Mouse (Mus musculus) hindbrain, embryonic 13.5 days (tissue): ENCODE measurements at regions not wholly inside any gene's neighbourhood (a gene's known extent, or its start where the extent isn't known, plus 50 kb on each side); places are given as distances from the start of the nearest gene placed in this dataset.

ENCODE experiments used
- ATAC-seq: fragments of 200-750 bp; cut with Nextera tagmentation; 2 replicates; pipeline ENCODE4 v1.8.0; 2017; ENCODE audit warnings: moderate TSS enrichment; ENCODE audit not compliant: low FRiP score
- H3K27ac ChIP-seq: fragments of 300-500 bp; sonication (generic); 2 replicates; pipeline ENCODE4 v1.5.1; 2015; ENCODE audit warnings: inconsistent platforms, mild to moderate bottlenecking, moderate library complexity
- H3K27me3 ChIP-seq: fragments of 300-500 bp; sonication (generic); 2 replicates; pipeline ENCODE4 v1.6.1; 2015; ENCODE audit warnings: mild to moderate bottlenecking, inconsistent platforms
- H3K36me3 ChIP-seq: fragments of 300-500 bp; sonication (generic); 2 replicates; pipeline ENCODE4 v1.6.1; 2015; ENCODE audit warnings: mild to moderate bottlenecking, inconsistent platforms
- H3K4me1 ChIP-seq: fragments of 300-500 bp; sonication (generic); replicated peaks from 2 replicates; pipeline ENCODE4 v1.6.1; 2015; ENCODE audit warnings: inconsistent platforms
- H3K4me2 ChIP-seq: fragments of 300-500 bp; sonication (generic); 2 replicates; pipeline ENCODE4 v1.6.1; 2015; ENCODE audit warnings: inconsistent platforms, mild to moderate bottlenecking, moderate library complexity
- H3K4me3 ChIP-seq: fragments of 300-500 bp; sonication (generic); 2 replicates; pipeline ENCODE4 v1.5.1; 2015; ENCODE audit warnings: mild to moderate bottlenecking, inconsistent platforms
- H3K9ac ChIP-seq: fragments of 300-500 bp; sonication (generic); 2 replicates; pipeline ENCODE4 v1.6.1; 2015; ENCODE audit warnings: mild to moderate bottlenecking, inconsistent platforms
- H3K9me3 ChIP-seq: fragments of 300-500 bp; sonication (generic); 2 replicates; pipeline ENCODE4 v1.6.1; 2016; ENCODE audit warnings: inconsistent platforms
- WGBS: fragments of 180-500 bp; shearing (Covaris S2); methylation state at CpG from one replicate; pipeline ENCODE4 v1.1.7; 2015; 5-methylcytosine and 5-hydroxymethylcytosine counted together

GRCm38 (mm10) chr2:30525295-30525694 is 51.3 kb upstream of the Ier5l start:
- Histone ChIP-seq H3K36me3 (no peaks in the 10 kb centered on the region), H3K4me3 (no peak overlapping the region), H3K4me1 (peaks cover 10% of the 10 kb centered on the region), H3K9ac (no peak overlapping the region), H3K27ac (no peak overlapping the region), H3K27me3 (no peaks in the 10 kb centered on the region), H3K4me2 (no peak overlapping the region), H3K9me3 (no peaks in the 10 kb centered on the region)
- ATAC-seq, result no peak
- WGBS, result 36% methylated on average over 9 of the region's 9 CpGs

- Histone ChIP-seq H3K36me3 (no peaks in the 10 kb centered on the region), H3K4me1 (peaks cover 10% of the 10 kb centered on the region), H3K27me3 (no peaks in the 10 kb centered on the region), H3K4me3 (no peak overlapping the region), H3K4me2 (no peak overlapping the region), H3K9me3 (no peaks in the 10 kb centered on the region), H3K27ac (no peak overlapping the region), H3K9ac (no peak overlapping the region)
- ATAC-seq, result no peak
- 81% methylated on average over 3 of the region's 3 CpGs for whole genome bisulfite sequencing
Observed at GRCm38 (mm10) chr2:30525831-30526230, 51.8 kb upstream of the Ier5l start.

DNA sequence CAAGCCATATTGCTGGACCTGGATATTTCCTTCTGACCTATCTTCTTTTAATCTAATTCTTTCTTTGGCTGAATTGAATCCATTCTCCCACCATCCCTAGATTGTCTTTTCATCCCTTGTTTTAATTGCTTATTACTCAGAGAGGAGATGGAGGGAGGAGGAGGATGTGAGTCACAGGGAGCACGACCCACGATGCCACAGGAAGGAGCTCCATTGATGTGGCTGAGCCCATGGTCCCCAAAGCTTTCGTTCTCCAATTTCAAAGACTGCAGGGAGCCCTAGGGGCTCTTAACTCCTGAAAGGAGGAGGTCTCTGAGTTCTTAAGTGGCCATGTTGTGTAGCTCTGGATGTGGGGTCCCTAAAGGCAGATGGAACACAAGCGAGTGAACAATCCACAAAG is 53.5 kb upstream of the Ier5l start:
- Histone ChIP-seq H3K36me3 (no peaks in the 10 kb centered on the region), H3K4me1 (peaks cover 10% of the 10 kb centered on the region), H3K4me2 (no peak overlapping the region), H3K4me3 (no peak overlapping the region), H3K9ac (no peak overlapping the region), H3K27me3 (no peaks in the 10 kb centered on the region), H3K9me3 (no peaks in the 10 kb centered on the region), H3K27ac (no peak overlapping the region)
- no peak for ATAC-seq
- 54% methylated on average over 4 of the region's 4 CpGs for whole genome bisulfite sequencing

- ATAC-seq, result no peak
- Histone ChIP-seq H3K9me3 (no peaks in the 10 kb centered on the region), H3K9ac (no peak overlapping the region), H3K27me3 (no peaks in the 10 kb centered on the region), H3K27ac (no peak overlapping the region), H3K4me1 (no peaks in the 10 kb centered on the region; the same call in 1 of the 2 replicates), H3K36me3 (no peaks in the 10 kb centered on the region), H3K4me2 (no peak overlapping the region), H3K4me3 (no peak overlapping the region)
Observed at GRCm38 (mm10) chr2:30532948-30533347, 58.9 kb upstream of the Ier5l start.

GRCm38 (mm10) chr2:30533367-30533766 is 59.3 kb upstream of the Ier5l start:
- Histone ChIP-seq H3K4me3 (no peak overlapping the region), H3K27me3 (no peaks in the 10 kb centered on the region), H3K4me1 (no peaks in the 10 kb centered on the region; the same call in 1 of the 2 replicates), H3K9ac (no peak overlapping the region), H3K27ac (no peak overlapping the region), H3K4me2 (no peak overlapping the region), H3K9me3 (no peaks in the 10 kb centered on the region), H3K36me3 (no peaks in the 10 kb centered on the region)
- no peak for ATAC-seq
- WGBS, result 93% methylated on average over 6 of the region's 6 CpGs

DNA sequence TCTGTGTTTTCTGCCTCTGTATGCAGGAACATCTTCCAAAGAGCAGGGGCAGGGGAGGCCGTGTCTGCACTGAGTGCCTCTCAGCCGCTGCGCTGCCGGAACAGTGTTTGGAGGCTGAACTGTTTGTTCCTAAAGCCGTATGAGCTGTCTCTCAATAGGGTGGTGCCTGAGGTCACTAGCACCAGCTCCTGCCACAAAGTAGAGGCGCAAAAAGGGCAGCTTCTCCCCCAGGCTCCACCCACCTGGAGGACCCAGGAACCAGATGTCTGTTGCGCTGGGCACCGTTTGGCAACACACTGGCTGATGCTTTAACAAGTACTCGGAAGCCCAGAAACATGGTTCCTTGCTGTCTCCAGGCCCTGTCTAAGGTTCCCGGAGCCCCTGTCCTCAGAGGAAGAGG is 60.4 kb upstream of the Cstad start:
- H3K36me3 ChIP-seq, result no peaks in the 10 kb centered on the region
- WGBS, result 65% methylated on average over 10 of the region's 10 CpGs
- H3K4me2 ChIP-seq, result no peak overlapping the region
- no peak overlapping the region for H3K27ac ChIP-seq
- no peak overlapping the region for H3K4me3 ChIP-seq
- no peak for ATAC-seq
- H3K9ac ChIP-seq, result no peak overlapping the region
- H3K27me3 ChIP-seq, result no peaks in the 10 kb centered on the region
- no peaks in the 10 kb centered on the region for H3K9me3 ChIP-seq
- H3K4me1 ChIP-seq, result no peaks in the 10 kb centered on the region; the same call in 1 of the 2 replicates

GRCm38 (mm10) chr2:30539305-30539704 is 55.5 kb upstream of the Cstad start:
- no peak overlapping the region for H3K4me3 ChIP-seq
- H3K27me3 ChIP-seq, result no peaks in the 10 kb centered on the region
- H3K4me2 ChIP-seq, result no peak overlapping the region
- WGBS, result 97% methylated on average over 1 of the region's 1 CpGs
- peaks cover 26% of the 10 kb centered on the region for H3K4me1 ChIP-seq
- H3K9ac ChIP-seq, result no peak overlapping the region
- no peaks in the 10 kb centered on the region for H3K36me3 ChIP-seq
- no peak overlapping the region for H3K27ac ChIP-seq
- no peaks in the 10 kb centered on the region for H3K9me3 ChIP-seq
- no peak for ATAC-seq

GRCm38 (mm10) chr2:30541541-30541940 is 53.3 kb upstream of the Cstad start:
- ATAC-seq, result no peak
- peaks cover 49% of the 10 kb centered on the region for H3K4me1 ChIP-seq
- peak overlapping the region; percentile 76 for H3K27ac ChIP-seq
- H3K4me2 ChIP-seq, result no peak overlapping the region
- H3K9ac ChIP-seq, result peak overlapping the region; percentile 51
- no peaks in the 10 kb centered on the region for H3K9me3 ChIP-seq
- 41% methylated on average over 4 of the region's 4 CpGs for WGBS
- no peaks in the 10 kb centered on the region for H3K36me3 ChIP-seq
- H3K27me3 ChIP-seq, result no peaks in the 10 kb centered on the region
- no peak overlapping the region for H3K4me3 ChIP-seq

- 3% methylated on average over 35 of the region's 35 CpGs for WGBS
- peak overlapping the region; percentile 44 for H3K4me2 ChIP-seq
- H3K27ac ChIP-seq, result peak overlapping the region; percentile 84
- H3K36me3 ChIP-seq, result no peaks in the 10 kb centered on the region
- peaks cover 58% of the 10 kb centered on the region for H3K4me1 ChIP-seq
- peak overlapping the region; percentile 55; the same call in 1 of the 2 replicates for H3K9ac ChIP-seq
- no peaks in the 10 kb centered on the region for H3K9me3 ChIP-seq
- H3K27me3 ChIP-seq, result no peaks in the 10 kb centered on the region
- H3K4me3 ChIP-seq, result peak overlapping the region; percentile 24
- peak; percentile 90 for ATAC-seq
Observed at GRCm38 (mm10) chr2:30544782-30545435, 49.9 kb upstream of the Cstad start.
